ENCODE assay signal across 25 mouse cellular contexts in genomic region chr2:170564995-170565394, GRCm38 (mm10). TPM values are rescaled to one million over a fixed set of nuclear protein-coding genes. Genes with fewer than 3 reads are reported as not detected.
"Had no signal": no experiment of that assay in that cellular context is flagged by ENCODE, and none has a peak within 500 bp of the region (broad histone marks: within the 10 kb centered on the region; RNA-seq: fewer than 3 reads in every experiment).

No protein-coding gene starts in this region.

- H3K36me3 ChIP-seq: lung, embryonic 15.5 days; midbrain, embryonic 12.5 days; midbrain, embryonic 15.5 days; neural tube, embryonic 12.5 days; stomach, embryonic 15.5 days had no signal

- H3K27ac ChIP-seq: liver, embryonic 14.5 days; lung, embryonic 15.5 days; macrophage; midbrain, embryonic 12.5 days; midbrain, embryonic 15.5 days; neural tube, embryonic 12.5 days; stomach, embryonic 15.5 days; stomach, postnatal 0 days had no signal

- H3K4me1 ChIP-seq: lung, embryonic 15.5 days; megakaryocyte, embryonic 14.5 days; midbrain, embryonic 12.5 days; midbrain, embryonic 15.5 days; neural tube, embryonic 12.5 days; stomach, embryonic 15.5 days had no signal

- DNase-seq: lung, adult 2 months; lung, postnatal 14 days; lung, postnatal 36 days; right cerebral cortex, postnatal 14 days; thymus, adult 18-20 months; thymus, postnatal 14 days; thymus, postnatal 36 days had no signal

- H3K4me3 ChIP-seq: lung, embryonic 15.5 days; megakaryocyte, embryonic 14.5 days; midbrain, embryonic 12.5 days; midbrain, embryonic 15.5 days; neural tube, embryonic 12.5 days; stomach, embryonic 15.5 days had no signal

- ATAC-seq: lung, postnatal 0 days; midbrain, embryonic 15.5 days had no signal

- H3K4me2 ChIP-seq: lung, embryonic 15.5 days; midbrain, embryonic 12.5 days; midbrain, embryonic 15.5 days; neural tube, embryonic 12.5 days; stomach, embryonic 15.5 days had no signal

- H3K27me3 ChIP-seq: lung, embryonic 15.5 days; megakaryocyte, embryonic 14.5 days; midbrain, embryonic 12.5 days; midbrain, embryonic 15.5 days; neural tube, embryonic 12.5 days; stomach, embryonic 15.5 days had no signal

- H3K9ac ChIP-seq: liver, embryonic 14.5 days; lung, embryonic 15.5 days; midbrain, embryonic 12.5 days; midbrain, embryonic 15.5 days; neural tube, embryonic 12.5 days; stomach, embryonic 15.5 days had no signal

- H3K9me3 ChIP-seq: lung, embryonic 15.5 days; midbrain, embryonic 12.5 days; midbrain, embryonic 15.5 days; neural tube, embryonic 12.5 days; stomach, embryonic 15.5 days had no signal

RNA-seq across cellular contexts. Expression of gene 4930470P17Rik, which starts 36.8 kb away (rescaled TPM):
- total RNA-seq: megakaryocyte progenitor cell, adult 5-6 weeks; midbrain, postnatal 0 days; monocyte, adult 5-6 weeks; neutrophil, adult 5-6 weeks had no signal
- polyA plus RNA-seq: liver, embryonic 14.5 days; liver, embryonic 16.5 days; lung, adult 2 months; lung, embryonic 15.5 days; lung, postnatal 0 days; macrophage; midbrain, embryonic 12.5 days; midbrain, embryonic 15.5 days; midbrain, postnatal 0 days; neural tube, embryonic 12.5 days; neural tube, embryonic 14.5 days; spleen, adult 2 months; stomach, embryonic 15.5 days; stomach, postnatal 0 days; thymus, postnatal 0 days had no signal
